Mouse (Mus musculus) ES-Bruce4 (cell line): ENCODE measurements at regions not wholly inside any gene's neighbourhood (a gene's known extent, or its start where the extent isn't known, plus 50 kb on each side); places are given as distances from the start of the nearest gene placed in this dataset.

Experiments
- H3K27ac ChIP-seq: 2 replicates; pipeline ENCODE4 v1.5.1; 2012; ENCODE audit warnings: low read length, inconsistent platforms; ENCODE audit not compliant: insufficient read depth
- H3K27me3 ChIP-seq: 2 replicates; pipeline ENCODE4 v1.6.1; 2012; ENCODE audit warnings: mild to moderate bottlenecking, low read length, inconsistent platforms; ENCODE audit not compliant: control insufficient read depth, poor library complexity, insufficient read depth, severe bottlenecking
- H3K36me3 ChIP-seq: 2 replicates; pipeline ENCODE4 v1.6.1; 2012; ENCODE audit warnings: inconsistent platforms, mild to moderate bottlenecking, low read length, moderate library complexity; ENCODE audit not compliant: control insufficient read depth, poor library complexity, insufficient read depth, severe bottlenecking
- H3K4me1 ChIP-seq: one replicate; pipeline ENCODE4 v1.8.1; 2011; ENCODE audit warnings: low read length; ENCODE audit not compliant: control insufficient read depth, insufficient read depth
- H3K4me3 ChIP-seq: 2 replicates; pipeline ENCODE4 v1.5.1; 2011; ENCODE audit warnings: low read depth, mild to moderate bottlenecking, low read length
- H3K9ac ChIP-seq: 2 replicates; pipeline ENCODE4 v1.6.1; 2012; ENCODE audit warnings: low read depth, mild to moderate bottlenecking, inconsistent platforms; ENCODE audit not compliant: poor library complexity, severe bottlenecking
- H3K9me3 ChIP-seq: replicated peaks from 2 replicates; pipeline ENCODE4 v1.6.1; 2012; ENCODE audit warnings: mild to moderate bottlenecking, low read length, inconsistent platforms; ENCODE audit not compliant: control insufficient read depth, poor library complexity, insufficient read depth, severe bottlenecking
- CTCF ChIP-seq: IDR thresholded peaks from one replicate; pipeline ENCODE4 v1.8.1; 2011; ENCODE audit warnings: low read depth, low read length
- EP300 ChIP-seq: IDR thresholded peaks from 2 replicates; pipeline ENCODE4 v1.6.1; 2011; ENCODE audit warnings: low read depth, low read length; ENCODE audit not compliant: insufficient read depth
- POLR2A ChIP-seq: IDR thresholded peaks from one replicate; pipeline ENCODE4 v1.8.1; 2011; ENCODE audit warnings: low read length; ENCODE audit not compliant: insufficient read depth

DNA sequence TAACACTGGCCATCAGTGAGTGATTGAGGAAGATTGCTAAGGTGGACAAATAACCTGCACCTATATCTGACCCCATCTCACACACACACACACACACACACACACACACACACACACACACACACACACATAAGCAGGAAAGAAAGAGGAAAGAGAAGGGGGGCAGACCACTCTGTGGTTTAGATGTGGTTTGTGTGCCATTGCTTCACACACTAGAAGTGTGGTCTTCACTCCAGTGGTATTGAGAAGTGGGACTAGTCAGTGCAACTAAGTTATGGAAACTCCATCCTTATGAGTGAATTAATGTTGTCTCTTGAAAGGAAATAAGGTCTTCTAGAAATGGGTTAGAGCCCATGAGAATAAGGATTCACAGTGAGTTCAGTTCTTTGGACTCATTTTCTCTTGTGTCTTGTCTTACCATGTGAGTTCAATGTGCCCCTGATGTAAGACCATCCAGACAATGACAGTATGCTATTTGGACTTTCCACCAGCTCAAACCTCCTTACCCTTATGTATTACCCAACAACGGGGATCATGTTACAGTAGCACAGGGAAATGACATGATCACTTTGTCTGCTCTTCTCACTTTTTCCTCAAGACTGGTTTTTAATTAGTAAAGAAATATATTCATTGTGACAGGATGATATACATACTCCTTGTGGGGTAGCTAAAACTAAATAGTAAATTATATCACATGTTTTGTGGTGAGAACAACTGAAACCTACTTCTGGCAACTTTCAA lies 88.7 kb downstream of the A730009L09Rik start:
- H3K9me3 ChIP-seq: no peaks in the 10 kb centered on the region; the same call in 1 of the 2 replicates
- H3K9ac ChIP-seq: no peak overlapping the region
- H3K4me3 ChIP-seq: no peak overlapping the region
- H3K27me3 ChIP-seq: no peaks in the 10 kb centered on the region
- H3K4me1 ChIP-seq: no peaks in the 10 kb centered on the region
- H3K27ac ChIP-seq: no peak overlapping the region
- H3K36me3 ChIP-seq: no peaks in the 10 kb centered on the region
- no peak for TF ChIP-seq EP300
- TF ChIP-seq CTCF: no peak
- TF ChIP-seq POLR2A: no peak

DNA sequence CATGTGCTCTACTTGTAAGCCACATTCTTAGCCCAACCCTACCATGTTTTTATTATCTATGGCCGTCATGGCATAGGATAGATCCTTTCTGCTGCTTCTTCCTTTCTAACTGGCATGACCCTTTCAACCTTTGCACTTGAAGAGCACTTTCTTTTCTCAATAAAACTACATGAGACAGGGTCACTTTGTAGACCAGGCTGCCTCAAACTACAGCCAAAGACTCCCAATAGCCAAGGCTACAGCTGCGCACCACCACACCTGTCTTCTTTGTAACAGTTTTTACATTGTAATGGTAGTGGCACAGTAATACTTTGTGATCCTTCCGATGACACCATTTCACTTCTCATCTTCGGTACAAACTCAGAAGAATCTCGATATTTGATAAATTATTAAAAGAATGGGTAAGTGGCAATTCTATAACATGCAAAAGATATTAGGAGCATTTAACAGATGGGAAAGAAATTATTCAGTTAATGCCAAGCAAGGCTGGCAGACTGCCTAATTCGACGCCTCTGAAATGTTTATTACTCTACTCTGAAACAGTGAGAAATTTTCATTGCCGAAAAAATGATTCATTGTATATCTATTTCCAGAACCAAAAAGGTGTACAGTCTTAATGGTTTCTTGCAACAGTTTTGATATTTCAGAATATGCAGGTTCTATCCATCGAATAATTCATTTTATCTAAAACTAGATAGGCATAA lies 89.5 kb downstream of the A730009L09Rik start:
- Histone ChIP-seq H3K9me3 (no peaks in the 10 kb centered on the region; the same call in 1 of the 2 replicates), H3K27ac (no peak overlapping the region), H3K36me3 (no peaks in the 10 kb centered on the region), H3K4me3 (no peak overlapping the region), H3K27me3 (no peaks in the 10 kb centered on the region), H3K4me1 (no peaks in the 10 kb centered on the region), H3K9ac (no peak overlapping the region)
- TF ChIP-seq EP300 (no peak), CTCF (no peak), POLR2A (no peak)

DNA sequence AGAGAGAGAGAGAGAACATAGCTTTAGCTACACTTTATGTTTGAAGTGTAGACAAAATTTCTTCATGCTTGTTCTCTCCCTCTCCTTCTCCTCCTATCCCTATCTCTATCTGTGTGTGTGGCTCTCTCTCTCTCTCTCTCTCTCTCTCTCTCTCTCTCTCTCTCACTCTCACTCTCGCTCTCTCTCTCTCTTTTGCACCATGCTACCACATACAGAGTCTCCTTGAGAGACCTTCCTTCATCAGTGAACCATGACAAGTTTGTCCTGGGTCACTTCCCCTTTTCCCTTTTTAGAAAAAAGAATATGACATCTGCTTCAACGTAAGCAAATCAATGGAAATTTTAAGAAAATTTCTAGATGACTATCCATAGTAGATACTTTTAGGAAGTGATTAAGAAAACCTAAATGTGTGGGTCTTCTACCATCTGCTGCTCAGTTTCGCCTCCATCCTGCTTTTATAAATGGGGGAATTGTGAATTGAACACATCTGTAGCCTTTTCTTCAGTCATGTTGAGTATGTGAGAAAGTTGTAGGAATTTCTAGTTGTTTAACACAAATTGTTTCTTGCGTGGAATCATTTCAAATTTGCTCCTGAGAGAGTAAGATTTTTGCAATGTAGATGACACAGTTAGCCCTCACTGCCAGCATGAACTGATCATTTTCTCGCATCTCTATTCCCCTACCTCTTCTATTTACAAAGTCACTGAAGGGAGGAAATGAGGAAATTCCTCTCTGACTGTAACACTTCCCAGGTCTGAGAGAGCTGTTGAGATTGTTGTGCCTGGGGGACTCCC lies 91.3 kb downstream of the A730009L09Rik start:
- no peak overlapping the region for H3K9ac ChIP-seq
- no peaks in the 10 kb centered on the region for H3K27me3 ChIP-seq
- H3K4me1 ChIP-seq: no peaks in the 10 kb centered on the region
- TF ChIP-seq CTCF: no peak
- H3K36me3 ChIP-seq: no peaks in the 10 kb centered on the region
- H3K9me3 ChIP-seq: no peaks in the 10 kb centered on the region; the same call in 1 of the 2 replicates
- H3K27ac ChIP-seq: no peak overlapping the region
- H3K4me3 ChIP-seq: no peak overlapping the region

DNA sequence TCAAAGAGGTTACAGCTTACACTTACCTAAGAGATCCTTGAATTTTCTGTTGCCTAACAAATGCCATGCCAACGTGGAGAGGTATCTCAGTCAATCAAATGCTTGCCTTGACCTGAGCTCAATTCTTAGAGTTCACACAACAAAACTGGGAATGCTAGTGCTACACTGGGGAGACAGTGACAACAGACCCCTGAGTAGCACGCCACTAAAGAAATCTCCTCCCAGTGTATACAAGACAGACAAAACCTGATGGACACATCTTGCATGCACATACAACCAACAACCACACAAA lies 91.8 kb downstream of the A730009L09Rik start:
- H3K27me3 ChIP-seq: no peaks in the 10 kb centered on the region
- H3K36me3 ChIP-seq: no peaks in the 10 kb centered on the region
- no peaks in the 10 kb centered on the region for H3K4me1 ChIP-seq
- H3K9ac ChIP-seq: no peak overlapping the region
- H3K4me3 ChIP-seq: no peak overlapping the region
- TF ChIP-seq POLR2A (no peak), CTCF (no peak), EP300 (no peak)
- no peaks in the 10 kb centered on the region; the same call in 1 of the 2 replicates for H3K9me3 ChIP-seq
- no peak overlapping the region for H3K27ac ChIP-seq

DNA sequence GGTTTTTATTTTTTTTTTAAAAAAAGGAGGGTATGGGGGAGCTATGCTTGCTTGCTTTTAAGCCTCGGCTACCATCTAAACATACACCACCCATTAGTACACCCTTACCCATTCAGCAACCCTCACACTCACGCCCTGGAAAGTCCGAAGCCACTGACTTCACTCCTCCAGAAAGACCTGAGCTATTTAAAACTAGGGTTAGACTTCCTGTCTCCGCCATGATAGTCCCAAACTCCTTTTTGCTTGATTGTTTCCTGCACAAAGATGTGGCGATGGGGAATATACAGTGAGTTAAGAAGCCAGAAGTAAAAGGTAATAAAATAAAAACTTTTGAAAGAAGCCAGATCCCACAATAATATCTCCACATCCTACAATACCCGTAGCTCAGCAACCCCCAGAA lies 92.6 kb downstream of the A730009L09Rik start:
- H3K9me3 ChIP-seq: no peaks in the 10 kb centered on the region; the same call in 1 of the 2 replicates
- no peaks in the 10 kb centered on the region for H3K27me3 ChIP-seq
- H3K4me3 ChIP-seq: no peak overlapping the region
- no peak overlapping the region for H3K9ac ChIP-seq
- no peaks in the 10 kb centered on the region for H3K4me1 ChIP-seq
- no peak overlapping the region for H3K27ac ChIP-seq
- TF ChIP-seq POLR2A (no peak), EP300 (no peak), CTCF (no peak)
- H3K36me3 ChIP-seq: no peaks in the 10 kb centered on the region
